Mouse (Mus musculus): ENCODE data around the gene Chil6.

Gene Chil6

DNA sequence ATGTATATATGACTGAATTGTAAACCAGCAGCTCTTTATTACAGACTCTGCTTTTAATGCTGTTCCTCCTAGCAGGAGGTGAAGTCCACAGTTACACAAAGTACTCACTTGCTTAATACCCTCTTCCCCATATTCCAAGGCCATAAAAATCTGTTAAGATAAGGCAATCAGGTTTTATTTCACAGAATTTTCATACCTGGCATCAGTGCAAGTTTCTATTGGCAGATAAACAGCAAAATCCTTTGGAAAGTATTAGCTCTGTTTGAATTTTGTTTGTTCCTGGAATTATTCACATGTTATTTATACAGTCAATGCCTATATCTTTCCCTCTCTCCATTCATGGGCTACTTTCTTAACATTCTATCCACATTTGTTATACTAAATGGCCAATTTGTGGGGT, at the start of gene Chil6:
Gene Chil6 (minus strand): TSS at position 101 of the 400 bp plus-strand sequence.
- no peak for DNase-seq

DNA sequence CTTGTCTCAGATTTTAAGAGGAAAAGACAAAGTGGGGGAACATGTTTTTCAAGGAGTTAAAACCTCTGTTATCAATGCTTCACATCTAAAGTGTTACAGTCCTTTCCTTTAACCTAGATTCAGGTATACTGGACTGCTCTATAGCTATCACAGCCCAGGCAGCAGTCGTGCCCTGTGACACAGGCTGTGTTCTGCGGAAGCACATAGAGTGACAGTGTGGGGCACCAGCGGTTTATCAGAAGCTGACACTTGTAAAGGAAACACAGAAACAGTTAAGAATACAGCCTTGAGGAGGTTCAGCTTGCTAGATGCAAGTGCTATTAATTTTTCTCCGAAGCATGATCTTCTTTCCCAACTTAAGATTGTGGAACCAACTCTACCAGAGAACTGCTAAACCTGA, 46.6 kb upstream of the Chil6 start:
- DNase-seq: no peak

DNA sequence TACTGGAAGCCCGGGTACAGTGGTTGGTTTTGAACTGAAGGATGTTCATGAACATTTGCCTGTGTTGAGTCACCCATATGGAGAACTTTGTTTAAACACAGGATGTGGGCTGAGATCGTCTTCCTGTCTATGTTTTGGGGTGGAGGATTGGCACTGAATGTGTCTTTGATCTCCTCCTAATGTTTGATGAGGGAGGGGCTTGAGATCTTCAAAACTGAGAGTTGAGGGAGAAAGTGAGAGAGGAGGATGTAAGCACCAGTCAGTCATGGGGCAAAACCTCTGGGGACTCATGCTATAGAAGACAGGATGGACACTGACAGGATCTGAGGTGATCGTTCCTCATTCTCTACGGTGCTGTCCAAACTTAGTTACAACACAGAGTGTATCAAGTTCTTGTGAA, 43.6 kb upstream of the Chil6 start:
- DNase-seq: no peak

DNA sequence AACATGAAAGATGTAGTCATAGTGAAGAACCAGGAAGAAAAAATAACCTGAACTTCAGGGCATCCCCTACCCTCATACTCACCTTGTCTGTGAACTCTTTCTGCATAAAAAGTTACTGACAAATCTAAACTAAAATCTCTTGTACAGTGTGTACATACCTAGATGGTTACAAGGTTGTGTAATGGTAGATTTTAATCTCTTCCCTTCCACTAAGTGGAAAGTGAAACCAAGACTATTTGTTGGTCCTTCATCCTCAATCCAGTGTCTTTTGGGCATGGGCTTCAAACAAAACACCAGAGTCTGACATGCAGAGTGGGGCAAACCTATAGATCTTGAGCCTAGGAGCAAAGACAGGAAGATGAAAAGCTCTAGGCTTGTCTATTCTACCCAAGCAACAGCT, 43.0 kb upstream of the Chil6 start:
- DNase-seq: no peak

DNA sequence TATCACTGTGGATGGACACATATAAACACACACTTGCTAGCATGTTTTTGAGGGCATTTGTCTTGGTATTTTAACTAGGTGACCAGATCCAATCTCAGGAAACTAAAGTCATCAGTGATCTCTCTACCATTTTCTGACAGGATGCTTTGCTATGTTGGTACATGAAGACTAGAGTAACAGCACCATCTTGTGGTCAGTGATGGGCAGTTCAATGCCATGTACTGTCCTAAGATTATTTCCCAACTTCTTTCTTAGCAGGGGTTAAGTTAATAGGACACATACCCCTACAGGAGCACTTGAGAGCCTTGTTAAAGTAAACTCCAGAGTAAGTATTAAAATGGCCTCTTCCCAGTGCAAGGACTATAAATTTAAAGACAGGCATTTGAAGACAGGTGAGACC, 42.6 kb upstream of the Chil6 start:
- DNase-seq: peak; percentile 13

All from layer of hippocampus, adult 9-11 months (tissue).